Mouse (Mus musculus): ENCODE measurements around the gene Nudt12.

Nudt12 gene

GRCm38 (mm10) chr17:59013091-59013459, at the start of gene Nudt12:
Gene Nudt12 (minus strand): TSS chr17:59013372.
- DNase-seq: peak; percentile 81 to 93

- no peak for DNase-seq
Measured at GRCm38 (mm10) chr17:59053306-59053705, 40.1 kb upstream of the Nudt12 start.

- DNase-seq: peak in 1 of 2 experiments; percentile 24
Measured at GRCm38 (mm10) chr17:59039754-59040153, 26.6 kb upstream of the Nudt12 start.

- DNase-seq: no peak
Measured at GRCm38 (mm10) chr17:59033445-59033844, 20.3 kb upstream of the Nudt12 start.

- no peak for DNase-seq
Measured at GRCm38 (mm10) chr17:59026336-59026735, 13.2 kb upstream of the Nudt12 start.

GRCm38 (mm10) chr17:59024502-59024901, 11.3 kb upstream of the Nudt12 start:
- no peak for DNase-seq

- DNase-seq: peak in 1 of 2 experiments; percentile 11
Measured at GRCm38 (mm10) chr17:59023971-59024370, 10.8 kb upstream of the Nudt12 start.

GRCm38 (mm10) chr17:59018666-59019065, 5.5 kb upstream of the Nudt12 start:
- DNase-seq: peak in 1 of 2 experiments; percentile 11

- DNase-seq: peak; percentile 17 to 55
Measured at GRCm38 (mm10) chr17:59012421-59013090, 616 bp downstream of the Nudt12 start.

GRCm38 (mm10) chr17:59011546-59012307, 1.4 kb downstream of the Nudt12 start:
- no peak for DNase-seq

- no peak for DNase-seq
Measured at GRCm38 (mm10) chr17:58991275-58991674, 21.9 kb downstream of the Nudt12 start, which contains the start of gene Pdzph1. Gene Pdzph1 (minus strand): TSS chr17:58991375.

GRCm38 (mm10) chr17:58973237-58973636, 39.9 kb downstream of the Nudt12 start:
- DNase-seq: no peak

- DNase-seq: peak; percentile 60
Measured at GRCm38 (mm10) chr17:58959905-58960304, 53.3 kb downstream of the Nudt12 start.

- DNase-seq: no peak
Measured at GRCm38 (mm10) chr17:58957055-58957454, 56.1 kb downstream of the Nudt12 start.

Measured in kidney, postnatal 25 days (tissue).